Mouse (Mus musculus): ENCODE measurements around the gene Nab1. TPM values are rescaled to one million over a fixed set of nuclear protein-coding genes. Genes with fewer than 3 reads are reported as not detected.

Nab1 gene
- total RNA-seq, 2 experiments from 2014 or later, result 50.6 to 54.3 TPM

Other genes with a start within 250 kb of the Nab1 start
- gene Nemp2, start 130.0 kb upstream of the Nab1 start, total RNA-seq (2021), result 1 to 10 TPM; 9.2 to 9.8 TPM
- gene Mfsd6, start 226.8 kb upstream of the Nab1 start, total RNA-seq (2021), result 10 to 100 TPM; 23.6 to 25.1 TPM

All from adrenal gland, postnatal 4 days (tissue).